Mouse (Mus musculus) retina, postnatal 1 day (tissue): Measurements from ENCODE around the gene Sipa1l1.

Experiments
- DNase-seq: peaks from one replicate; pipeline ENCODE4 v3.0.0-alpha.2; 2012

Sipa1l1 gene

GRCm38 (mm10) chr12:82168820-82169533, at the start of gene Sipa1l1:
Gene Sipa1l1 (plus strand): TSS chr12:82169320.
- peak; percentile 99 for DNase-seq

GRCm38 (mm10) chr12:82121947-82122346, 47.2 kb upstream of the Sipa1l1 start:
- DNase-seq: no peak

- DNase-seq: no peak
These were observed 46.5 kb upstream of the Sipa1l1 start for GRCm38 (mm10) chr12:82122450-82123249.

DNA sequence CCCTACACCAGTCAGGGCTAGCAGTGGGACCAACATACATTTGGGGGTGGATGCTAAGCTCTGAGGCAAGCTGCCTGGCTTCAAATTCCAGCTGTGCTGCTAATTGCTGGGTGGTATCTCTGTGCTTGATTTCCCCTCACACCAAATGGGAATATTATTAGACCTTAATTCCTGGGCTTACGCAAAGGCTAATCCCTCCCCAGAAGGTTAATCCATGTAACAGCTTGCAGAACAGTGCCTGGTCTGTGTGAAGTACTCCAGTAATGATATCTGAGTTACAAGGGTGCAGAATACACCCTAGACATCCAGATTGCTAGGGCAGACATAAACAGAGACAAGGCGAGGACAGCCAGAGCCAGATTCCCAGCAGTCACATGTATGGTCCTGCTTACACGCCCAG, 42.3 kb upstream of the Sipa1l1 start:
- peak; percentile 54 for DNase-seq

GRCm38 (mm10) chr12:82139234-82140166, 29.6 kb upstream of the Sipa1l1 start:
- DNase-seq: no peak

DNA sequence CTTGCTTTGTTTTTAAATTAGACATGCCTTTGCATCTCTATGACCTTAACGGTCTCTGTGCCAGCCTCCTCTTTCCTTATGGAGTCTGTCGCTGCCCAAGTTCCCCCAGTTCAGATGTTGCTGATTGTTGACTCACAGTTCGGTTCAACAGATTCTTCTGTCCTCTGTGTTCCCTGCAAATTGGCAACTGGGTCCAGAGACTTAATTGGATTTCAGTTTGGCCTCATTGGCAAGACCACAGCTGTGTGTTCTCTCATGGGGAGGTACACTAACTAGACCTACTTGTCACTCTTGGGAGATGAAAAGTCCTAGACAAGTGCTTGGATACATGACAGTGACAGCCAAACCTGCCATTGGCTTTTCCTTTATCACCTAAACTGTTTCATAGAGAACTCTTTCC, 25.7 kb upstream of the Sipa1l1 start:
- DNase-seq: peak; percentile 57

GRCm38 (mm10) chr12:82145173-82145572, 23.9 kb upstream of the Sipa1l1 start:
- DNase-seq: no peak

DNA sequence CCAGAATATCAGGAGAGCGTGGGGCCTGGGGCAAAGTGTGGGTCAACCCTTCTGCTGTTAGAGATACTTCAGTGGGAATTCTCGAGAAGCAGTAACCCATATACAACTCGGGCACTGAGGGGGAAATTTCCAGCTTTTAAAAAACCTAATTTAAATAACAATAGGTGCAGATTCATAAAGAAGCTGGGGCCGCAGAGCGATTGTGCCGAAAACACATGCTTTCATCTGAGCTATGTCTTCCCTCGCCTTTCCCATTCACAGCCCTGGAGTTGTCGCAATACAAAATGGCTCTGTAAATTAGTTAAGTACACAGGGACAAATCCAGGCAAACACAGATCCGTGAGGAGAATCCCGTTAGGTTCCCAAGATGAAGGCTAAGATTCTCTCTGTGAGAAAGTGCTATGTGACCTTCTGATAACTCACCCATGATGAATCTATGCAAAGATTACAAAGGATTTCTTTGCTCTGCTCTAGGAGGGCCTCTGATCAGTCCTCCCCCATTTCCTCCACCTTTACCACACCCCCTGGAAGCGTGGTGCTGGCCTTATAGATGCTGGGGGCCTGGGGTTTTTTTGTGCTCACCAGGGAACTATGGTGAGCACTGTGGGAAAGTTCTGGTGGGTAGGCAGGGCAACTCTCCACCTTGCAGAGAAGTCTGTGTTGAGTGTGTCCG, 22.0 kb upstream of the Sipa1l1 start:
- peak; percentile 53 for DNase-seq

- DNase-seq: no peak
These were observed 20.7 kb upstream of the Sipa1l1 start for GRCm38 (mm10) chr12:82148328-82148930.

GRCm38 (mm10) chr12:82151019-82151418, 18.1 kb upstream of the Sipa1l1 start:
- no peak for DNase-seq

DNA sequence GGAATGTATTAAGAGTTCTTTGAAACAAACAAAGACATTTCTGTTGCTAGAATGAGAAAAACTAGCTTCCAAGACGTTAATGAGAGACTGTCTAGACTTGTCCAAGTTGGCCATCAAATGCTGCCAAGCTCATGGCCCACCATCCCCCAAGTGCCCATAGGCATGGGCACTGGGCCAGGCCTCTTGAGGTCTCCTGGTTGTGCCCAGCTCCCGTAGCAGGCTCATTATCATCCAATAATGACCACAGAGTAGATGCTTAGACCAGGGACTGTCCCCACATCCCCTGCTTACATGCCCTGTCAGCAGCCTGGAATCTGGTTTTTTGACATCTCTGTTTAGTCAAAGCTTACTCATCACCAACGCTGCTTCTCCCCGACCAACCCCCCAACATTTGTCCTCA, 14.6 kb upstream of the Sipa1l1 start:
- no peak for DNase-seq

- no peak for DNase-seq
These were observed 10.6 kb upstream of the Sipa1l1 start for GRCm38 (mm10) chr12:82158516-82158915.

GRCm38 (mm10) chr12:82159372-82159771, 9.7 kb upstream of the Sipa1l1 start:
- no peak for DNase-seq

DNA sequence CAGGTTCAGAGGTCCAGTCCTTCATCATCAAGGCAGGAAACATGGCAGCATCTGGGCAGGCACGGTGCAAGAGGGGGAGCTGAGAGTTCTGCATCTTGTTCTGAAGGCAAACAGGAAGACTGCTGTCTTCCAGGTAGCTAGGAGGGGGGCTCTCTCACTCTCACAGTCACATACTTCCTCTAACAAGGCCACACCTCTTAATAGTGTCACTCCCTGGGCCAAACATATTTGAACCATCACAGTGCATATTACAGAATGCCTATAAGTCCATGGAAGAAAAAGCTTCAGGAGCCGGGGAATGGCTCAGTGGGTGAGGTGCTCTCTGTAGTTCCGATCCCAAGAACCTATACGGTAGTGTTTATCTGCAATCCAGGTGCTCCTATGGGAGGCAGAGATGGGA, 3.5 kb upstream of the Sipa1l1 start:
- DNase-seq: no peak

DNA sequence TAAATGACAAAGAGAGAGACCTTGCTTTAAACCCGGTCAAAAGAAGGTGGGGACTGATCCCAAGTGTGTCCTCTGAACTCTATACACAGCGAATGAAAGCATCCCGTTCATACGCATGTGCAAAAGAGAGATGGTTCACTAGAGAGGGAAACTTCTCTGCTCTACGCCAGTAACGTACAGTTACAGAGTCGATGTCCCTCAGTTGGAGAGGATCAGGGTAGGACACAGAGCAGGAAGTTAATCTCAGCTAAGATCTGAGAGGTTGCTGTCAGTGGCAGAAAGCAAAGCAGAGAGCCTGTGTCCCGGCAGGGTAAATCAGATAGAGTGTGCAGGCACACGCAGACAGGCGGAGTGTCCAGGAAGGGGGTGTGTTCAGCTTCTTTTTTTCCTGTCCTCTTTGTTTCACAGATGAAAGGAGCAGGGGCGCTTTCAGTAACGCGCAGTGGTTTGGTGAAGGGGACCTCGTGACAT, 3.0 kb upstream of the Sipa1l1 start:
- DNase-seq: peak; percentile 39

- DNase-seq: peak; percentile 85
These were observed 681 bp downstream of the Sipa1l1 start for GRCm38 (mm10) chr12:82169571-82170431.

- peak; percentile 41 for DNase-seq
These were observed 1.6 kb downstream of the Sipa1l1 start for GRCm38 (mm10) chr12:82170461-82171279.

- DNase-seq: peak; percentile 61
These were observed 2.5 kb downstream of the Sipa1l1 start for GRCm38 (mm10) chr12:82171591-82171990.

- no peak for DNase-seq
These were observed 4.5 kb downstream of the Sipa1l1 start for GRCm38 (mm10) chr12:82173623-82174022.

GRCm38 (mm10) chr12:82175709-82176108, 6.6 kb downstream of the Sipa1l1 start:
- DNase-seq: no peak
